Mouse (Mus musculus) mesoderm, embryonic 11.5 days (tissue): ENCODE measurements around the gene Ralgapa2.
A peak's percentile ranks its signal among the peaks of the same experiment; 100 is the strongest.

Source experiments
- DNase-seq: peaks from one replicate; pipeline ENCODE4 v3.0.0-alpha.2; 2012; ENCODE audit warnings: low read depth, low spot score

Ralgapa2 gene

GRCm38 (mm10) chr2:146511911-146512580 lies at the start of gene Ralgapa2:
Ralgapa2 (minus strand) TSS chr2:146512344.
- DNase-seq, result peak; percentile 100

DNA sequence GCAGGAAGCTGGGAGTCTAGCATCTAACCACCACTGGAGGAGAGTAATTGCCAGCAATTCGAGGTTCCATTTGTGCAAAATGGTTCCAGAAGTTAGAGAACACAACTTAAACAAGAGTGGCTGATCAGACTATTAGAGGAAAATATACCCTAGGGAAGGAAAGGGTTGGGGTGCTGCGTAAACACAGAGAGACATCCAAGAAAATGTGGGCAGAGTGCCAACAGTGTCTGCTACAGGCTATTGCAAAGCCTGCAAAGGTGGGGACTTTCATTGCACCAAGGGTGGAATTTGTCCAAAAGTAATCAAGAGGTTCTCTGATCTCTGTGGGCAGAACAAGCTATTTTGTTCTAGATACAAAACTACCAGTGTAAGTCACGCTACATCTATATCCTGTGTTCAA lies 49.4 kb upstream of the Ralgapa2 start:
- DNase-seq, result no peak

- DNase-seq, result no peak
Observed at GRCm38 (mm10) chr2:146560633-146561043, 48.5 kb upstream of the Ralgapa2 start.

GRCm38 (mm10) chr2:146556148-146556547 lies 44.0 kb upstream of the Ralgapa2 start:
- no peak for DNase-seq

- DNase-seq, result no peak
Observed at GRCm38 (mm10) chr2:146555351-146555750, 43.2 kb upstream of the Ralgapa2 start.

- no peak for DNase-seq
Observed at GRCm38 (mm10) chr2:146553701-146554100, 41.6 kb upstream of the Ralgapa2 start.

DNA sequence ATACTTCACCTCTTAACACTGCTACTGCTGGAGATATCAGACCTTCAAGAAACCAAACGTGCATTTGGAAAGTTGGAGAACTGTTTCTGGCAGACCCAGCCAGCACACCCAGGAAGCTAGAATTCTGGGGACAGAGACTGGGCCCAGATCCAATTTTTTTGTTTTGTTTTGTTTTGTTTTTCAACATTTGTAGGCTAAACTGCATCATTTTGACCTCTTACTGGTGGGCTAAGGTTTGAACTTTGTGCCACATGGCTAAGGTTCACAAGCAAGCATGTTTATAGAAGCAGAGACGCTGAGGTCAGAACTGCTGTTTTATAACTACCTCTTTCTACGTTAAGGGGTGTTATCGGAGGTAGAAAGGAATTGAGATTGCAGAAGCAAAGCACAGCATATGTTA lies 39.7 kb upstream of the Ralgapa2 start:
- no peak for DNase-seq

DNA sequence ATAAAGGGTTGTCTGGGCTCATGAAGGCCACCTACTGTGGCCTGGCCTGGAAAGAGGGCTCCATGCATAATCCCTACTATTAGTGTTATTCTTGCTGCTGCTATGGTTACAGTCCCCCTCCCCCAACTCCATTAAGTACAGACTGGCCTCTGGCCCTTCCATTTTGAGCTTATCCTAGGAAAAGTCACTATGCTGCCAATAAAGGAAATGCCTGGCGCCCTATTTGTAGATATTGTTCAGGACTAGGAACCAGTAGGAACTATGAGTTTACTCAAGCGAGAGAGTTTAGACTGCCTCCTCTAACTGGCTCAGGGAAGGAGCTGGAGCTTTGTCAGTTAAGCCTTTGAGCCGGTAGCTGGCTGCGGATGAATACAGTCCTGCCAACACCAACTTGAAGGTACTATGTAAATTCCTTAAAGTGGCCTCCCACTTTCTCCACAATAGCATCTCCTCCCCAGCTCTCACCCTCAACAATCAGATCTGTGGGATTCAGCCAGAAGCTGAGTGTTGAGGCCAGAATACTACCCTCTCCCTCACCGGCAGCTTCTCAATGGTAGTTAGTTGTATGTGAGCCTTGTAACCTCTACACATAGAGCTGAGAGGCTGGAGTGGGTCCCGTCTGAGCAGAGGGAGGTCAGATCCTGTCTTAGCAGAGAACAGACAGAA lies 37.1 kb upstream of the Ralgapa2 start:
- peak; percentile 50 for DNase-seq

GRCm38 (mm10) chr2:146544155-146544814 lies 32.1 kb upstream of the Ralgapa2 start:
- DNase-seq, result no peak

GRCm38 (mm10) chr2:146533118-146533949 lies 21.2 kb upstream of the Ralgapa2 start:
- no peak for DNase-seq

- no peak for DNase-seq
Observed at GRCm38 (mm10) chr2:146532493-146532892, 20.3 kb upstream of the Ralgapa2 start.

- no peak for DNase-seq
Observed at GRCm38 (mm10) chr2:146525483-146525882, 13.3 kb upstream of the Ralgapa2 start.

DNA sequence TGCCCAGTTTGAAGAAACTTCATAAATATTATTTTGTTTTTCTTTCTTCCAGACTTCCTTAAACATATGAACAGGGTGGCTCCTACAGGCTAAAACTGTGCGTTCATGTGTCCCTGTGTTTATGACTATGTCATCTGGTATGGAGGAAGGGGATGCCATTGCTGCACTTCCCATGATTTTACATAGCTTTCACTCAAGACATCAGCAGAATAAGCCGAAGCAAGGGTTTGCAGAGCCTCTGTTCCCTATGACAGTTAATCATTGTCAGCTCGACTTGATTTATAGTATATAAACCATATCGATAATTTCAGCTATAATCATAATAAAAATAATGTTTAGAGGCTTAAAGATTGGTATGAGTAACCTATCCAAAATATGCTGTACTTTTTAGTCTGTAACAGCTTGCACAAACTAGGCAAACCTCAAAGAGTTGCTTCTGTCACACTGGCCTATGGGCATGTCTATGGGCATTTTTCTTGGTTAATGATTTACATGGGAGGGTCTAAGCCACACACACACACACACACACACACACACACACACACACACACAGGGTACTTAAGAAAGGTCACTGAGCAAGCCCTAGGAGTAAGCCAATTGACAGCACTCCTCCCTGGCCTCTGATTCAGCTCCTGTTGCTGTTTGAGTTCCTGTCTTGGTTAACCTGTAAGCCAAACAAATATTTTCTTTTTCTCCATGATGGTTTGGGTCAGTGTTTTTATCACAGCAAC lies 12.7 kb upstream of the Ralgapa2 start:
- no peak for DNase-seq

DNA sequence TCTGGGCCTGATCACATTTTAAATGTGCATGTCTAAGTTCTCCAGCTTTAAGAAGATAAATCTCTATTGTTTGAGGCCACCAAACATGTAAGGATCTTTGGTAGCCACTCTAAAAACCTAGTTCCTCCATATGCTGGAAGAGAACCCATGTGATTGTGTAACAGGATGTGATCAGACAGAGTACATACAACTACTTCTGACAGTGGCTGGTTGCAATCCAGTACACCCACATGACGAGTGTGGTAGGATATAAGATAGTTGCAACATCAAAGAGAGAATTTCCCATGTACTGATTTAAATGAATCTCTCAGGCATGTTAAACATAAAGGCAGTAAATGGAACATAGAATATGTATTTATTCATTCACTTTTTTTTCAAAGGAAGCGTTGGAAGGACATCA lies 4.8 kb upstream of the Ralgapa2 start:
- no peak for DNase-seq

- no peak for DNase-seq
Observed at GRCm38 (mm10) chr2:146515081-146515480, 2.9 kb upstream of the Ralgapa2 start.

DNA sequence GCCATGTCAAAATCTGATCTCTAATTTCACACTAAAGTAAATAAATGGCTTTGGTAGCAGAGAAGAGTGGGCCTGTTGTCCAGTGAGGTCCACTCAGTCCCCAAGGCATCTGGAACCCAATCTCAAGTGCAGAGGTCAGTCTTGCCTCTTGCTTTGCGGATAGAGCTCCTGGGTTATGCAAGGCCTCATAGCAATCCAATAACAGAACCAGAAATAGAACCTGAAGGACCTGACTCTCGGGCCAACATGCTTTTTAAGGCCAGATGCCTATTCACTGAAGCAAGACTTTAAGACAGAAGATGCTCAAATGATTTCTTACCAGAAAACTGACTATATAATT lies 407 bp upstream of the Ralgapa2 start:
- DNase-seq, result no peak

- peak; percentile 36 for DNase-seq
Observed at GRCm38 (mm10) chr2:146511401-146511865, 711 bp downstream of the Ralgapa2 start.

- no peak for DNase-seq
Observed at GRCm38 (mm10) chr2:146510780-146511179, 1.4 kb downstream of the Ralgapa2 start.

- DNase-seq, result no peak
Observed at GRCm38 (mm10) chr2:146502578-146503311, 9.4 kb downstream of the Ralgapa2 start.

GRCm38 (mm10) chr2:146500067-146500466 lies 12.1 kb downstream of the Ralgapa2 start:
- no peak for DNase-seq

GRCm38 (mm10) chr2:146499111-146499510 lies 13.0 kb downstream of the Ralgapa2 start:
- DNase-seq, result no peak
